Mouse (Mus musculus) megakaryocyte, embryonic 14.5 days (primary cell): ENCODE results near the gene Arhgap9.
"Not testable (repeated sequence)": the region's sequence is repeated elsewhere in the genome, so short reads cannot be mapped to it uniquely, and the experiment has no call there.

Source experiments
- FLI1 ChIP-seq: IDR thresholded peaks from 2 replicates; pipeline ENCODE4 v1.6.1; 2012; ENCODE audit warnings: low read length, inconsistent platforms, mixed read lengths
- GATA1 ChIP-seq: IDR thresholded peaks from 3 replicates; pipeline ENCODE4 v1.6.1; 2012; ENCODE audit warnings: mixed read lengths, low read length, inconsistent platforms, borderline replicate concordance

- not testable (repeated sequence) for TF ChIP-seq GATA1, FLI1
These were observed 6.8 kb upstream of the Arhgap9 start for GRCm38 (mm10) chr10:127314950-127315349.
